Mouse (Mus musculus): ENCODE results near the gene Arhgap27.

- TF ChIP-seq CTCF (IDR thresholded peaks at IDR 0.05; ENCODE audit: low read depth) (no peak), EP300 (optimal IDR thresholded peaks at IDR 0.05) (no peak)
Observed at GRCm38 (mm10) chr11:103381956-103382613, 18.6 kb upstream of the Arhgap27 start.

All from stomach, postnatal 0 days (tissue).